ENCODE assay signal across 8 mouse cellular contexts in genomic region chr4:152029087-152029486, GRCm38 (mm10). TPM values are rescaled to one million over a fixed set of nuclear protein-coding genes. Genes with fewer than 3 reads are reported as not detected.
DNase-seq lines count a peak whose midpoint lies in the region; TF ChIP-seq lines count a peak whose summit lies in the region.

No protein-coding gene starts in this region.

- no peaks in the 10 kb centered on the region for H3K27me3 ChIP-seq in ES-Bruce4 (ENCODE audit: control insufficient read depth, insufficient read depth, low read length, poor library complexity, severe bottlenecking)

- no peak overlapping the region; the same call in 1 of the 2 replicates for H3K4me3 ChIP-seq in layer of hippocampus, adult 2 months
- no peak overlapping the region for H3K4me3 ChIP-seq in ES-Bruce4 (ENCODE audit: low read depth, low read length)

- no peak overlapping the region for H3K27ac ChIP-seq in layer of hippocampus, adult 2 months
- no peak overlapping the region for H3K27ac ChIP-seq in ES-Bruce4 (ENCODE audit: insufficient read depth, low read length)

- TF ChIP-seq CTCF in layer of hippocampus, adult 2 months (conservative IDR thresholded peaks at IDR 0.05) = peak; percentile 70
- peak; percentile 12 for TF ChIP-seq CTCF in ES-Bruce4 (IDR thresholded peaks at IDR 0.05; ENCODE audit: low read depth, low read length)

- DNase-seq in adrenal gland, postnatal 36 days = peak; percentile 25 to 52
- no peak for DNase-seq in adrenal gland, adult 18-20 months (ENCODE audit: low spot score in 2 of 2)
- no peak for DNase-seq in layer of hippocampus, adult 2 months (ENCODE audit: low spot score in 2 of 2)
- no peak for DNase-seq in layer of hippocampus, adult 11-12 months (ENCODE audit: low spot score)
- peak; percentile 45 for DNase-seq in lung, postnatal 10 days
- DNase-seq in frontal cortex, postnatal 14 days (ENCODE audit: low spot score in 2 of 2) = no peak
- DNase-seq in heart, adult 11 months = no peak

- no peak for TF ChIP-seq EP300 in ES-Bruce4 (IDR thresholded peaks at IDR 0.05; ENCODE audit: insufficient read depth, low read depth, low read length)

- no peak for TF ChIP-seq POLR2A in ES-Bruce4 (IDR thresholded peaks at IDR 0.05; ENCODE audit: insufficient read depth, low read length)

- H3K4me1 ChIP-seq in ES-Bruce4 (ENCODE audit: control insufficient read depth, insufficient read depth, low read length) = peaks cover 2% of the 10 kb centered on the region

- no peaks in the 10 kb centered on the region for H3K36me3 ChIP-seq in ES-Bruce4 (ENCODE audit: control insufficient read depth, insufficient read depth, low read length, poor library complexity, severe bottlenecking)

- H3K9me3 ChIP-seq in ES-Bruce4 (replicated peaks; ENCODE audit: control insufficient read depth, insufficient read depth, low read length, poor library complexity, severe bottlenecking) = no peaks in the 10 kb centered on the region

- no peak overlapping the region for H3K9ac ChIP-seq in ES-Bruce4 (ENCODE audit: low read depth, poor library complexity, severe bottlenecking)

RNA-seq across cellular contexts. Expression of gene Zbtb48, which starts 1.6 kb away (rescaled TPM):
- total RNA-seq in adrenal gland, postnatal 36 days (2021) = 1 to 10 TPM; 8.6 to 9.7 TPM
- total RNA-seq in adrenal gland, adult 18-20 months (2021) = 1 to 10 TPM; 8.3 to 8.9 TPM
- 10 to 100 TPM; 12.7 to 16.9 TPM for total RNA-seq in layer of hippocampus, adult 2 months (2021)
- 13.4 and 13.5 TPM in 2 replicates for polyA plus RNA-seq in ES-Bruce4 (2011; ENCODE audit: insufficient read depth, insufficient read length, low read depth, missing spikeins)

RNA-seq across cellular contexts. Expression of gene Tas1r1, which starts 9.3 kb away (rescaled TPM):
- total RNA-seq in adrenal gland, postnatal 36 days (2021) = not detected
- total RNA-seq in adrenal gland, adult 18-20 months (2021) = not detected
- total RNA-seq in layer of hippocampus, adult 2 months (2021) = under 1 TPM; 0.69 to 0.76 TPM
- polyA plus RNA-seq in ES-Bruce4 (2011; ENCODE audit: insufficient read depth, insufficient read length, low read depth, missing spikeins) = 0.38 and 0.55 TPM in 2 replicates

RNA-seq across cellular contexts. Expression of gene Nol9, which starts 10.0 kb away (rescaled TPM):
- 10 to 100 TPM; 24.8 to 27.3 TPM for total RNA-seq in adrenal gland, postnatal 36 days (2021)
- 10 to 100 TPM; 23.6 to 33.5 TPM for total RNA-seq in adrenal gland, adult 18-20 months (2021)
- total RNA-seq in layer of hippocampus, adult 2 months (2021) = 10 to 100 TPM; 19.9 to 21.0 TPM
- polyA plus RNA-seq in ES-Bruce4 (2011; ENCODE audit: insufficient read depth, insufficient read length, low read depth, missing spikeins) = 71.0 and 71.7 TPM in 2 replicates

RNA-seq across cellular contexts. Expression of gene Klhl21, which starts 20.5 kb away (rescaled TPM):
- 10 to 100 TPM; 21.7 to 29.7 TPM for total RNA-seq in adrenal gland, postnatal 36 days (2021)
- total RNA-seq in adrenal gland, adult 18-20 months (2021) = 10 to 100 TPM; 18.3 to 28.2 TPM
- 10 to 100 TPM; 19.4 to 23.2 TPM for total RNA-seq in layer of hippocampus, adult 2 months (2021)
- polyA plus RNA-seq in ES-Bruce4 (2011; ENCODE audit: insufficient read depth, insufficient read length, low read depth, missing spikeins) = 24.0 and 24.4 TPM in 2 replicates

RNA-seq across cellular contexts. Expression of gene Phf13, which starts 33.0 kb away (rescaled TPM):
- total RNA-seq in adrenal gland, postnatal 36 days (2021) = 10 to 100 TPM; 17.2 to 17.7 TPM
- total RNA-seq in adrenal gland, adult 18-20 months (2021) = 10 to 100 TPM; 12.4 to 13.2 TPM
- 10 to 100 TPM; 10.5 to 10.8 TPM for total RNA-seq in layer of hippocampus, adult 2 months (2021)
- polyA plus RNA-seq in ES-Bruce4 (2011; ENCODE audit: insufficient read depth, insufficient read length, low read depth, missing spikeins) = 49.7 and 52.1 TPM in 2 replicates

Comparison
In these comparisons a context has a peak if more than half of its experiments do, and no peak if none do; other contexts are left out.
1. DNase-seq: peak in adrenal gland, postnatal 36 days (2 of 2) and lung, postnatal 10 days (single experiment); none in adrenal gland, adult 18-20 months (0 of 2), layer of hippocampus, adult 2 months (0 of 2), layer of hippocampus, adult 11-12 months (single experiment), frontal cortex, postnatal 14 days (0 of 2) and heart, adult 11 months (single experiment).